Mouse (Mus musculus) urinary bladder, postnatal 0 days (tissue): ENCODE data around the gene AB124611. TPM values are rescaled to one million over a fixed set of nuclear protein-coding genes. Genes with fewer than 3 reads are reported as not detected.

Experiments used
- microRNA-seq: library from miRNA; unstranded; fragments of <30 nt; microRNA quantifications from one replicate; pipeline ENCODE4, GENCODE M21; 2016
- polyA plus RNA-seq: library from polyadenylated mRNA; unstranded; fragments of >200 nt; fragmentation: Nextera tagmentation; extraction: Ambion mirVana; gene quantifications from 2 replicates; pipeline ENCODE4 v1.2.1, GENCODE M21; 2015

Gene AB124611
- polyA plus RNA-seq = 3.1 and 10.4 TPM in 2 replicates

DNA sequence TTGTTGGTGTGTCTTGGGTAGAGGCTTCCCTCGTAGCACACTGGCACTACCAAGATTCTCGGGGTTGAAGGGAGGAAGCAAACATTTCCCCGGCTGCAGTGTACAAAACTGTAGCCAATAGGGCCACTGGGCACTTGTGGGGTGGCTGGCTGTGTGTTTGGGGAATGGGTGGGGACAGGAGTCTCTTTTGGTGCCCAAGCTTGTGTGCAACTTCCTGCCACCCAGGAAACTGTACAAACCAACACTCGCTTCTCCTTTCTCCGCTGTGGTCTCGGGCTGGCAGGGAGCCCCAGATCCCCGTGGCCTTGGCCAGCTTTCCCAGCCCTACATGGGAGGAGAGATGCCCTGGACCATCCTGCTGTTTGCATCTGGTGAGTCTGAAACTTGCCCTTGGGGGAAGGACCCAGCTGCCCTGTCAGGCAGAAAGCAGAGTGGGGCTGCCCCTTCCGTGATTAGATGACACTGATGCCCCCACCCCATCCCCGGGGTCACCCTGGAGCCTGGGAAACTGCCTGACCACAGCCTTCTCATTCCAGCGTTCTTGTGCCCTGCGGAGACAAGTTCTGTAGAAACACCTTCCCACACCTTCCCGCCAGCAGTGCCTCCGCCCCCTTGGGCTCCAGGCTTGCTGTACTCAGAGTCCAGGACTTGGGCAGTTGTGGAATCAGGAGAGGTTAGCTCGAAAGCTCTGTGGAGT lies at the start of gene AB124611:
AB124611 (plus strand) TSS at position 240 of the 697 bp plus-strand sequence.

GRCm38 (mm10) chr9:21509772-21510688 lies 15.9 kb upstream of the AB124611 start, which contains the start of gene Tmed1:
Gene Tmed1 (minus strand): TSS chr9:21510252.

GRCm38 (mm10) chr9:21546789-21547074 lies 20.8 kb downstream of the AB124611 start, which contains the start of gene Carm1:
Gene Carm1 (plus strand): TSS chr9:21546894.

GRCm38 (mm10) chr9:21592703-21593121 lies 66.7 kb downstream of the AB124611 start, which contains the start of the genes Timm29 and Yipf2:
Gene Timm29 (plus strand): TSS chr9:21592722.
Gene Yipf2 (minus strand): TSS chr9:21592828.

Small RNA genes within 50 kb of the gene (microRNA-seq; reads per million reads assigned to microRNA genes)
- gene Mir199a-1 = 9.9 reads per million, percentile 20 among the genes with 10 or more reads in this experiment

Other genes starting within 250 kb of the AB124611 start
- gene Kri1, start 238.2 kb upstream of the AB124611 start, polyA plus RNA-seq = 8.3 and 8.4 TPM in 2 replicates
- gene Cdkn2d, start 234.8 kb upstream of the AB124611 start, polyA plus RNA-seq = 27.9 and 29.2 TPM in 2 replicates
- 24.7 and 28.5 TPM in 2 replicates for gene Ap1m2, start 213.8 kb upstream of the AB124611 start, polyA plus RNA-seq
- 106 and 120 TPM in 2 replicates for gene Slc44a2, start 205.5 kb upstream of the AB124611 start, polyA plus RNA-seq
- gene Ilf3, start 158.3 kb upstream of the AB124611 start, polyA plus RNA-seq = 52.5 and 56.4 TPM in 2 replicates
- 27.3 and 30.2 TPM in 2 replicates for gene Qtrt1, start 114.3 kb upstream of the AB124611 start, polyA plus RNA-seq
- 75.4 and 77.2 TPM in 2 replicates for gene Dnm2, start 101.3 kb upstream of the AB124611 start, polyA plus RNA-seq
- 56.2 and 65.9 TPM in 2 replicates for gene Tmed1, start 15.9 kb upstream of the AB124611 start, polyA plus RNA-seq
- 16.1 and 18.9 TPM in 2 replicates for gene Carm1, start 20.7 kb downstream of the AB124611 start, polyA plus RNA-seq
- gene Timm29, start 66.5 kb downstream of the AB124611 start, polyA plus RNA-seq = 15.3 and 15.4 TPM in 2 replicates
- gene Yipf2, start 66.7 kb downstream of the AB124611 start, polyA plus RNA-seq = 21.2 and 24.7 TPM in 2 replicates
- 31.6 and 32.3 TPM in 2 replicates for gene Smarca4, start 90.0 kb downstream of the AB124611 start, polyA plus RNA-seq
- 73.5 and 118 TPM in 2 replicates for gene Ldlr, start 197.3 kb downstream of the AB124611 start, polyA plus RNA-seq
- 19.5 and 26.9 TPM in 2 replicates for gene Spc24, start 234.1 kb downstream of the AB124611 start, polyA plus RNA-seq